Mouse (Mus musculus) hindbrain, postnatal 0 days (tissue): ENCODE measurements around the gene Pold4. TPM values are rescaled to one million over a fixed set of nuclear protein-coding genes. Genes with fewer than 3 reads are reported as not detected.

Experiments used
- ATAC-seq: fragments of 200-750 bp; cut with Nextera tagmentation; 2 replicates; pipeline ENCODE4 v1.8.0; 2017; ENCODE audit warnings: mild to moderate bottlenecking, moderate TSS enrichment, moderate library complexity
- DNase-seq: peaks from one replicate; pipeline ENCODE4 v3.0.0-alpha.2; 2015; ENCODE audit warnings: low spot score
- H3K27ac ChIP-seq: fragments of 300-500 bp; sonication (generic); 2 replicates; pipeline ENCODE4 v1.5.1; 2014; ENCODE audit warnings: mild to moderate bottlenecking
- H3K27me3 ChIP-seq: fragments of 300-500 bp; sonication (generic); 2 replicates; pipeline ENCODE4 v1.6.1; 2014; ENCODE audit warnings: low read length, mixed read lengths; ENCODE audit not compliant: insufficient read depth
- H3K36me3 ChIP-seq: fragments of 300-500 bp; sonication (generic); 2 replicates; pipeline ENCODE4 v1.6.1; 2014; ENCODE audit warnings: low read length, mixed read lengths; ENCODE audit not compliant: insufficient read depth
- H3K4me1 ChIP-seq: fragments of 300-500 bp; sonication (generic); 2 replicates; pipeline ENCODE4 v1.6.1; 2014; ENCODE audit warnings: antibody characterized with exemption, low read length, mixed read lengths; ENCODE audit not compliant: insufficient read depth
- H3K4me2 ChIP-seq: fragments of 300-500 bp; sonication (generic); 2 replicates; pipeline ENCODE4 v1.6.1; 2014; ENCODE audit warnings: low read depth, mild to moderate bottlenecking, low read length, moderate library complexity, mixed read lengths
- H3K4me3 ChIP-seq: fragments of 300-500 bp; sonication (generic); 2 replicates; pipeline ENCODE4 v1.5.1; 2014; ENCODE audit warnings: low read length
- H3K9ac ChIP-seq: fragments of 300-500 bp; sonication (generic); replicated peaks from 2 replicates; pipeline ENCODE4 v1.6.1; 2014; ENCODE audit warnings: mild to moderate bottlenecking, low read length, moderate library complexity, mixed read lengths
- H3K9me3 ChIP-seq: fragments of 300-500 bp; sonication (generic); 2 replicates; pipeline ENCODE4 v1.6.1; 2016; ENCODE audit warnings: low read length, mixed read lengths
- CTCF ChIP-seq: IDR thresholded peaks from 2 replicates; pipeline ENCODE4 v1.5.1; 2016; ENCODE audit warnings: antibody characterized with exemption, control low read depth, low read depth
- WGBS: fragments of 180-500 bp; shearing (Covaris S2); extraction: QIAGEN DNeasy Blood & Tissue Kit; methylation state at CpG from one replicate; pipeline ENCODE4 v1.1.7; 2014; 5-methylcytosine and 5-hydroxymethylcytosine counted together
- polyA plus RNA-seq: library from polyadenylated mRNA; unstranded; fragments of >200 nt; fragmentation: Nextera tagmentation; extraction: Ambion mirVana; gene quantifications from 2 replicates; pipeline ENCODE4 v1.2.1, GENCODE M21; 2015
- total RNA-seq: library from RNA; depleted of rRNA; stranded (reverse); fragments of >200 nt; gene quantifications from 2 replicates; pipeline ENCODE4 v1.2.3, GENCODE M21; 2014

The Pold4 gene
- total and polyA plus RNA-seq, 2 experiments from 2014 or later, result 24.5 to 28.7 TPM

DNA sequence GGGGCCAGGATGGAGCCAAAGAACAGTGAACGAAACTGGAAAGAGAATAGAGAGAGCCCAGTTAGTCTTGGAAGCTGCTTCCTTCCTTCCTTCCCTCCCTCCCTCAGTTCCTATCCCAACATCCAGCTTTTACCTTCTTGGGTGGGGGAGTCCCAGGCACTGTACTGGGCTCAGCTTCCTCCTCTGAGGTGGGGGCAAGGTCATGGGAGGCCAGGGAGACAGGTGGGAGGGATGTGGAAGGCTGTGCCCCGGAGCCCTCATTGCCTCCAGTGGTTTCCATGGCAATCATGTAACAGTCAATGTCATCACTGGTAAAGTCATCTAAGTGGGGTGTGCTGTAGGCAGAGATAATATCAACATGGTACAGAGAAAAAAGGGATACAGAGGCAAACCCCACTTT lies 35.7 kb upstream of the Pold4 start:
- ATAC-seq, result no peak
- peaks cover 18% of the 10 kb centered on the region for H3K4me1 ChIP-seq

DNA sequence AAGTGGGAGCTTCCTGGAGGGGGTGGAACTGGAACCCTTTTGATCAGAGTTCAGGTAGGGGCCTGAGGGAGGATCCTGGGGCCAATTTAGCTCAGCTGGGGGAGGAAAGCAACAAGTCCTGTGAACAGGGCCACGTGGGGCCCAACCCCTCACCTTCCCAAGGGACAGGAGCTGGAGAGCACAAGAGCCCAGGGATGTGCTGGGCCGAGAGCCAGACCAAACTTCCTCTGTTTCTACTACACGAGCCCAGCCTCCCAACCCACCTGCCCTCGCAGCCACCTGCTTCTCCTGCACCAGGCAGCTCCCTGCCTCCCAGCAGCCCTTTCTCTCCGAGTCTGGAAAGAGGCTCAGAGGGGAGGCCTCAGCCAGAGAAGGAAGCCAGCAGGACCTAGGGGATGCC lies 35.2 kb upstream of the Pold4 start:
- ATAC-seq (no peak), DNase-seq (no peak)
- no peak overlapping the region for H3K27ac ChIP-seq
- H3K36me3 ChIP-seq, result peaks cover 29% of the 10 kb centered on the region; the same call in 1 of the 2 replicates
- H3K4me1 ChIP-seq, result peaks cover 18% of the 10 kb centered on the region
- H3K9ac ChIP-seq, result no peak overlapping the region
- H3K9me3 ChIP-seq, result no peaks in the 10 kb centered on the region
- TF ChIP-seq CTCF, result no peak
- H3K4me2 ChIP-seq, result no peak overlapping the region
- 43% methylated on average over 5 of the region's 5 CpGs for WGBS
- H3K4me3 ChIP-seq, result no peak overlapping the region
- no peaks in the 10 kb centered on the region for H3K27me3 ChIP-seq

More for the DNA sequence above, 35.7 kb upstream of the Pold4 start:
- peaks cover 29% of the 10 kb centered on the region; the same call in 1 of the 2 replicates for H3K36me3 ChIP-seq
- peak overlapping the region; percentile 45; the same call in 1 of the 2 replicates for H3K27ac ChIP-seq
- 64% methylated on average over 2 of the region's 2 CpGs for WGBS
- no peak overlapping the region for H3K4me2 ChIP-seq
- H3K9ac ChIP-seq, result no peak overlapping the region
- TF ChIP-seq CTCF, result no peak
- no peak for DNase-seq
- H3K9me3 ChIP-seq, result no peaks in the 10 kb centered on the region
- H3K27me3 ChIP-seq, result no peaks in the 10 kb centered on the region
- H3K4me3 ChIP-seq, result no peak overlapping the region

DNA sequence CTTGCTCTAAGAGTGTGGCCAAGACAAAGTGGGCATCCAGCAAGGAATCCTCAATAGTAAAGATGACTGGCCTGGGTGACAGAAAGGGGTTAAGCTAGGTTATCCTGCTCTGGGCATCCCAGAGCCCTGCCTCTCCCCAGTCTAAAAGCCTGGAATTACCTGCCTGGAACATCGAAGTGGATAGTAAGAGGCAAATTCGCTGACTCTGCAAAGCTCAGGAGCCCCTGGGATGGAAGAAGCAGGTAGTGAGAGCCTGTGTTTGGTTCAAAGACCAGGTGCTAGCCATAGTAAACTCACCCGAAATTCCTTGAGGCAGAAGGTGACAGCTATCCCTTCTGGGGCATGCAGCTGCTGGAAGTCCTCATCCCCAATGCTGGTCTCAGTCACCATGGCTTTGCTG lies 34.5 kb upstream of the Pold4 start:
- no peak for ATAC-seq
- WGBS, result 77% methylated on average over 3 of the region's 3 CpGs
- Histone ChIP-seq H3K27me3 (no peaks in the 10 kb centered on the region), H3K4me2 (no peak overlapping the region), H3K36me3 (peaks cover 29% of the 10 kb centered on the region; the same call in 1 of the 2 replicates), H3K4me1 (peaks cover 21% of the 10 kb centered on the region), H3K4me3 (no peak overlapping the region), H3K9ac (no peak overlapping the region), H3K27ac (no peak overlapping the region), H3K9me3 (no peaks in the 10 kb centered on the region)
- TF ChIP-seq CTCF, result no peak
- DNase-seq, result no peak

DNA sequence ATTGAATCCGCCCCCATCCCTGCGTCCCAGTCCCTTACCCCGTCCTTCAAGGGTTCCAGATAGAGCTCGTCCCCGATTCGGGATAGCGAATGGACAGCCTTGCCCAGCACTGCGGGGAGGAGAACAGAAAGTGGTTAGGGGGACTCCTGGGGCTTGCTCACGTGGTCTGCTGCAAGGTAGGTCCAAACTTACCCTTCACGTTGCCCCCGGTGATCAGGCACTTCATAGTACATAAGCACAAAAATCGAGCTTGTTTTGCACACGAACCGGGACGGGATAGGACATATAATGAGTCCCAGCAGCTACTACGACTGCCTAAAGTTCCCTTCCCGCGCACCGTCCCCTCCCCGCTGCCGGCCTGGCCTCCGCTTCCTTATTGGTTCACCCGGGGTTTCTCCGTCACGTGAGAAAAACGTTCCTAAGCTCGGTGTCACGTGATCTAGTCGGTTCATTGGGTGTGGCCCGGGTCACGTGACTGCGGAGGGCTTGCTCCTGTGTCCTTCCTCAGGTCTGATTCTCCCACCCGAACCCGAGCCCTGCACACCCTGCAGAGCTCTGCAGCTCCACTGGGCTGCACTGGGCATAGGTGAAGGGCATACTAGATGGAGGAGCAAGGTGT lies 30.3 kb upstream of the Pold4 start, which contains the start of gene Rad9a:
Gene Rad9a (minus strand): TSS at position 372 of the 619 bp plus-strand sequence.
- DNase-seq (peak; percentile 97), ATAC-seq (peak; percentile 89)
- Histone ChIP-seq H3K27ac (peak within 1 kb of the TSS; percentile 42; the same call in 1 of the 2 replicates), H3K4me1 (peaks cover 14% of the 10 kb centered on the region), H3K36me3 (0 out of 2 replicates have a peak, but pooled peaks cover 3% of the 10 kb centered on the region), H3K9me3 (no peaks in the 10 kb centered on the region), H3K4me2 (peak within 1 kb of the TSS; percentile 91), H3K4me3 (peak within 1 kb of the TSS; percentile 53), H3K9ac (peak within 1 kb of the TSS; percentile 69), H3K27me3 (no peaks in the 10 kb centered on the region)
- TF ChIP-seq CTCF, result 0 out of 2 replicates have a peak, but pooled peaks have one; percentile 1
- under 1% methylated on average over 34 of the region's 34 CpGs for WGBS

DNA sequence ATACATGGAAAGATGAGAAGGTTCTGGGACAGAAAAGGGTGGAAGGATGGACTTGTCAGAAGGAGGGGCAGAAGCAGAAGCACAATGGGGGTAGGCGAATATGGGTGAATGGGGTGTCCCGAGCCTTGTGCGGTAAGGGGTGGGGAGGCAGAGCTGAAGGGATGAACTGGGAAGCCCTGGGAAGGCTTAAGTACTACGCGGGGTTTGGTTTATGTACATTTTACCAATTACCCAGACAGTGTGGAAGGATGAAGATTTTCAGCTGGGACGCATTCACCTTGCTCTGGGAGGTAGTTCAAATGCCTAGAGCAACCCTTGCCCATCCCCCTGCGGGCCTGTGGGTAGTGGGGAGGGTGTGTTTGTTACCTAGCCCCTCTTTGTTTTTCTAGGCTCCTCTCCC lies 29.6 kb upstream of the Pold4 start:
- 27% methylated on average over 7 of the region's 7 CpGs for WGBS
- H3K9ac ChIP-seq, result peak overlapping the region; percentile 69
- peak overlapping the region; percentile 53 for H3K4me3 ChIP-seq
- H3K4me2 ChIP-seq, result peak overlapping the region; percentile 91
- DNase-seq, result no peak
- no peak overlapping the region for H3K27ac ChIP-seq
- no peaks in the 10 kb centered on the region for H3K27me3 ChIP-seq
- no peaks in the 10 kb centered on the region for H3K9me3 ChIP-seq
- no peak for TF ChIP-seq CTCF
- ATAC-seq, result peak; percentile 4; the same call in 1 of the 2 replicates
- H3K4me1 ChIP-seq, result peaks cover 14% of the 10 kb centered on the region
- H3K36me3 ChIP-seq, result 0 out of 2 replicates have a peak, but pooled peaks cover 3% of the 10 kb centered on the region

DNA sequence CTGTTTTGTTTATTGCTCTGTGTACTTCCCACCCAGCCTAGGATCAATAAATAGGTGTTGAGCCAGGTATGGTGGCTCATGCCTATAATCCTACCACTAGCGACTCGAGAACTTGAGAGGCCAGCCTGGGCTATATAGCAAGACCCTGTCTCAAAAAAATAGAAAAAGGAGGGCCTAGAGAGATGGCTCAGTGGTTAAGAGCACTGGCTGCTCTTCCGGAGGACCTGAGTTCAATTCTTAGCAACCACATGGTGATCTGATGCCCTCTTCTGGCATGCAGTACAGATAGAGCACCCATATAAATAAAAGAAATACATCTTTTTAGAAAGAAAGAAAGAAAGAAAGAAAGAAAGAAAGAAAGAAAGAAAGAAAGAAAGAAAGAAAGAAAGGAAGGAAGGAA lies 28.6 kb upstream of the Pold4 start:
- DNase-seq, result no peak
- Histone ChIP-seq H3K27me3 (no peaks in the 10 kb centered on the region), H3K4me3 (no peak overlapping the region), H3K4me2 (no peak overlapping the region), H3K27ac (no peak overlapping the region), H3K9me3 (no peaks in the 10 kb centered on the region), H3K4me1 (peaks cover 14% of the 10 kb centered on the region), H3K9ac (no peak overlapping the region; the same call in 1 of the 2 replicates), H3K36me3 (0 out of 2 replicates have a peak, but pooled peaks cover 3% of the 10 kb centered on the region)
- 60% methylated on average over 3 of the region's 3 CpGs for WGBS
- ATAC-seq, result no peak
- TF ChIP-seq CTCF, result no peak

DNA sequence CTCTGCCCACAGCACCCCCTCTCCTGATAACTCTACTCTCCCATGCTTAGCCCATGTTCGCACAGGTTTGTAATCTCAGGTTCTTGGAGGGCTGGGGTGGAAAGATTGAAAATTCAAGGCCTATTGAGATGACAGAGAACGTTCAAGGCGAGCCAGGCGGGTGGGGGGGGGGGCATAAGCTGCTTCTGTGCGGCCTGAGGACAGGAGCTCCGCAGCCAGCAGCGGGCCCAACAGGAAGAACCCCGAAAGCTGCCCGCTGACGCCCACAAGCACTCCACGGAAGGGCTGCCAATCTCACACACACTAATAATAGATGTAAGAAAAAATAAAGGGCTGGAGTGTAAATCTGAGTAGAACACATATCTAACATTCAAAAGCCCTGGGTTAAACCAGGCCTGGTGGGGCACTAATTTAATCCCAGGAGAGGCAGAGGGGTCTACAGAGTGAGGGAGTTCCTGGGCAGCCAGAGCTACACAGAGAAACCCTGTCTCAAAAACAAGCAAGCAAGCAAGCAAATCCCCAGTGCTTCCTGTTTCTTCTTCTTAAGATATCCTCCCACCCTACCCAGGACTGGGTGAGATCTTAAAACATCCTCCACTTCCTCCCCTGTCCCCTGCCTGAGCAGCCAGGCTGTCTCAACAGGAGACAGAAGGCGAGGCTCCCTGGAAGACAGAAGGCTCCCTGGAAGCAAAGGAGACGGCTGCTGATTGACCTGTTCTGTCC lies 27.9 kb upstream of the Pold4 start:
- no peak for ATAC-seq
- peaks cover 14% of the 10 kb centered on the region for H3K4me1 ChIP-seq
- no peaks in the 10 kb centered on the region for H3K27me3 ChIP-seq
- H3K27ac ChIP-seq, result no peak overlapping the region
- no peak overlapping the region for H3K4me3 ChIP-seq
- H3K36me3 ChIP-seq, result 0 out of 2 replicates have a peak, but pooled peaks cover 3% of the 10 kb centered on the region
- TF ChIP-seq CTCF, result no peak
- no peak overlapping the region for H3K9ac ChIP-seq
- DNase-seq, result no peak
- WGBS, result 66% methylated on average over 13 of the region's 13 CpGs
- H3K4me2 ChIP-seq, result no peak overlapping the region
- H3K9me3 ChIP-seq, result no peaks in the 10 kb centered on the region
